Mouse (Mus musculus) CH12.LX (cell line): ENCODE data around the gene Mbd4.

Source experiments
- CTCF ChIP-seq, 2 experiments: IDR thresholded peaks in 1 of 2; conservative IDR thresholded peaks in 1 of 2; 2 replicates each; pipeline ENCODE4 v1.5.1; 2011 to 2012; ENCODE audit warnings: low read depth in 2 of 2, low read length in 2 of 2, improper control_type of control experiment in 1 of 2, inconsistent platforms in 1 of 2, mild to moderate bottlenecking in 1 of 2, moderate library complexity in 1 of 2
- HCFC1 ChIP-seq: IDR thresholded peaks from 2 replicates; pipeline ENCODE4 v1.6.1; 2012; ENCODE audit warnings: low read depth, mild to moderate bottlenecking, inconsistent platforms, low read length, improper control_type of control experiment
- JUND ChIP-seq: conservative IDR thresholded peaks from 2 replicates; pipeline ENCODE4 v1.6.1; 2011; ENCODE audit warnings: low read depth, low read length, improper control_type of control experiment
- KAT2A ChIP-seq: IDR thresholded peaks from 2 replicates; pipeline ENCODE4 v1.6.1; 2012; ENCODE audit warnings: low read length, improper control_type of control experiment, inconsistent platforms; ENCODE audit not compliant: insufficient replicate concordance
- MEF2A ChIP-seq: IDR thresholded peaks from 2 replicates; pipeline ENCODE4 v1.6.1; 2014; ENCODE audit warnings: low read depth, mild to moderate bottlenecking, inconsistent platforms, low read length, improper control_type of control experiment, borderline replicate concordance
- POLR2A ChIP-seq: IDR thresholded peaks from 2 replicates; pipeline ENCODE4 v1.6.1; 2011; ENCODE audit warnings: low read depth, mild to moderate bottlenecking, improper control_type of control experiment, low read length
- POLR2AphosphoS2 ChIP-seq: IDR thresholded peaks from 2 replicates; pipeline ENCODE4 v1.6.1; 2011; ENCODE audit warnings: low read depth, low read length, improper control_type of control experiment
- RCOR1 ChIP-seq: conservative IDR thresholded peaks from 2 replicates; pipeline ENCODE4 v1.6.1; 2012; ENCODE audit warnings: low read depth, mild to moderate bottlenecking, inconsistent platforms, low read length, improper control_type of control experiment
- USF2 ChIP-seq: conservative IDR thresholded peaks from 2 replicates; pipeline ENCODE4 v1.6.1; 2011; ENCODE audit warnings: low read depth, low read length, improper control_type of control experiment

GRCm38 (mm10) chr6:115804432-115805192, 48.6 kb downstream of the Mbd4 start:
- TF ChIP-seq JUND (no peak), CTCF (conservative IDR thresholded peaks at IDR 0.05 in 1 of 2, IDR thresholded peaks at IDR 0.05 in 1 of 2; ENCODE audit: low read depth in 2 of 2, low read length in 2 of 2) (no peak), RCOR1 (peak; percentile 60; the same call in 1 of the 2 replicates), MEF2A (no peak), USF2 (no peak), POLR2A (peak; percentile 35; the same call in 1 of the 2 replicates), HCFC1 (no peak), KAT2A (no peak), POLR2AphosphoS2 (peak; percentile 97)
